Mouse (Mus musculus) frontal cortex, postnatal 36 days (tissue): ENCODE measurements at regions not wholly inside any gene's neighbourhood (a gene's known extent, or its start where the extent isn't known, plus 50 kb on each side); places are given as distances from the start of the nearest gene placed in this dataset.

Source experiments
- DNase-seq, 2 experiments: peaks; one replicate each; pipeline ENCODE4 v3.0.0; 2022; ENCODE audit warnings: low spot score in 2 of 2

GRCm38 (mm10) chr13:59916166-59917044, 93.5 kb upstream of the Tut7 start:
- no peak for DNase-seq

DNA sequence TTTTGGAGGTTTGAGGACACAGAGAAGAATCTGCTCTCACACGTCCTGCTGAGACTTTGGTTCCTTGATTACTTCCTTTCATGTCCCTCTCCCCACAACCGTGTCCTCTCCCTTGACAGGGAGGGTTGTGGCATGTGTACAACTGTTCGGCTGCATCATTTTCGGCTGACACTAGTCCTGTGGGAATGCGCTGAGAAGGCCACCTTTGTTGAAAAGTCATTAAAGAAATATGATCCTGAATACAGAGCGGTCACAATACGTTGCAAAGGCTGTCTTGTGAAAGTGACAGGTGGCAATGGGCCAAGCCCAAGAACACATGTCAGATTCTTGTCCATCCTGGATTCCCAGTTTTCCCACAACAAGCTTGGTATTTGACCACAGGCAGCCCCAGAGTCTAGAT, 92.8 kb upstream of the Tut7 start:
- no peak for DNase-seq

DNA sequence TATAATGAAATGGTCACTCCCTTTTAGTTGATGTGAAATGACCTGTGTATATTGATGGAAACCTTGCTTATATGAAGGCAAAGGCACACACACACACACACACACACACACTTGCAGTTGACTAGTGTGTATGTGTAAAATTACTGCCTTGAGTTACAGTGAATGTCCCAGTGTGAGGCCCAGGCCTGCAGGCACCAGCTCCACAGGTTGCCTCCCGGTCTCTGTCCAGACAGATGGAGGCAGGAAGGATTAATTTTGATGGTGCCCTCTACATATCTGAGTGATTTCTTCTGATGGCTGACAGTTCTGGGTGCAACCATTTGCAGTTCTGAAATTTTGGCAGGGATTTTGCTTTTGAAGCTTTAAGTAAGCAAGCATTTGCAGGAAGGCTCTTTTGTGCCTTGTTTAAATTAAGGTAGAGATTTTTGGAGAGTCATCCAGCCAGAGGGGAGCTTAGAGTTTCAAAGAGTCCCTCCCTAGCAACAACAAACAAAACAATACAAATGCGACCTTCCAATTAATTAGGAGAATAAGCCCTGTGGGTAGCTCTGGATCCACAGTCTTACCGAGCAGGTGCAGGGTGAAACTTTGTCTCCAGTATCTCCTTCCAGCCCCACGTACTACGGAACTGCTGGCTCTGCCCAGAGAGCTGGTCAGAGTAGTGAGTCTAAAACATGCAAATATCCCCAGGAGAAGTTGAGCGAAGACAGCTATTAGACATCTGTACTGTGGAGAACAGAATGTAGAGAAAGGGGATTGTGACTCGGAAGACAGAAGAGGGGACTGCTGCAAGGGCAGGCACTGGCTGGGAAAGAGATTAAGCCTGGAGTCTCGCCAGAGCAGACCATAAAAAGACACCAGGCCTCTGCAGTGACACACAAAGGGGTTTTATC, 87.5 kb upstream of the Tut7 start:
- DNase-seq = no peak

DNA sequence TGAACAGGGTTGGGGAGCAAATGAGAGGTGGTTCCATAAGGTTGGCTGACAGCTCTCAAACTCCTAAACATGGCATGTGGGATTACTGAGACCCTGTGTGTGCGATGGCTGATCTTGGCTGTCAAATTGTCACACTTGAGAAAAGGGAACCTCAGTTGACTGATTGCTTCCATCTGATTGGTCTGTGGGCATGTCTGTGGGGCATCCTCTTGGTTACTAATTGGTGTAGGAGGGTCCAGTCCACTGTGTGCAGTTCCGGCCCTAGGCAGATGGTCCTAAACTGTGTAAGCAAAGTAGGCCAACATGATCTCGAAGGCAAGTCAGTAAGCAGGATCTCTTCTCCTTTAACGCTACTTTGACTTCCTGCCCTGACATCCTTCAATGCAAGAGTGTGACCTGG, 86.5 kb upstream of the Tut7 start:
- DNase-seq = no peak

GRCm38 (mm10) chr13:59908786-59909185, 85.8 kb upstream of the Tut7 start:
- DNase-seq = no peak

DNA sequence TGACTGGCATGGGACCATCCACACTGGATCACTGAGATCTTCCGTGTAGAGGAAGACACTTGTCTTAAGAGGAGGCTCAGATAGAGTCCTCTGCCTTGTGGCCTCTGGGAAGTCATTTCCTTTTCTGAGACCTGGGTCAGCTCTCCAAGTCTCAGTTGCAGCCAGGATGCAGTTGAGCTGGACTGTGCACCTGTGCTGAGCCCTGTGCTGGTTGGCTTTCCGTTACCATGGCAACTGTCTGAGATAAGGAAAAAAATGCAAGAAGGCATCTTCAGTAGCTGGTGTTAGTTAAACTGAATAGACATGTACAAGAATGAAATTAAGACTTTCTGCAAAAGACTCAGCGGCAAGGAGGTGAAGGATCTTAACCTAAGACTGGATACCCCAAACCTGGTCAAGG, 82.5 kb upstream of the Tut7 start:
- no peak for DNase-seq

- no peak for DNase-seq
Measured at GRCm38 (mm10) chr13:59904415-59904814, 81.5 kb upstream of the Tut7 start.

GRCm38 (mm10) chr13:59899521-59899920, 76.6 kb upstream of the Tut7 start:
- DNase-seq = no peak

GRCm38 (mm10) chr13:59895754-59896153, 72.8 kb upstream of the Tut7 start:
- DNase-seq = no peak

DNA sequence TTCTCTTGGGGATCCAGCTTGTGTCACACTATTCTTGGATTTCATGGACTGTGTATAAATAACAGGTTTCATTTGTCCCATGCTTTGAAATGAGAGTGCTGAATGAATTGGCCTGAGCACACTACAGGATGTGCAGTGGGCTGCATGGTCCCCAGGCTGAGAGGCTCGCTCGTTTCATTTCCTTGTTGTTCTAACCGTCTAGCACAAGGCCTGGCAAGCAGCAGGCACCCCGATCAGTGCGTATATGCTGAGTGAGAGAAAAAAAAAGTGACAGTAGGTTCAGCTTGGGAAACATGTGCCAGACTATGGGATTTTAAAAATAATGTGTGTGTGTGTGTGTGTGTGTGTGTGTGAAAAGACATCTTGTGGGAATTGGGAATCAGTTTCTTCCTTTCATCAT, 71.1 kb upstream of the Tut7 start:
- DNase-seq = no peak

- DNase-seq = no peak
Measured at GRCm38 (mm10) chr13:59892961-59893360, 70.0 kb upstream of the Tut7 start.

GRCm38 (mm10) chr13:59892340-59892739, 69.4 kb upstream of the Tut7 start:
- DNase-seq = no peak

- no peak for DNase-seq
Measured at GRCm38 (mm10) chr13:59891737-59892136, 68.8 kb upstream of the Tut7 start.

DNA sequence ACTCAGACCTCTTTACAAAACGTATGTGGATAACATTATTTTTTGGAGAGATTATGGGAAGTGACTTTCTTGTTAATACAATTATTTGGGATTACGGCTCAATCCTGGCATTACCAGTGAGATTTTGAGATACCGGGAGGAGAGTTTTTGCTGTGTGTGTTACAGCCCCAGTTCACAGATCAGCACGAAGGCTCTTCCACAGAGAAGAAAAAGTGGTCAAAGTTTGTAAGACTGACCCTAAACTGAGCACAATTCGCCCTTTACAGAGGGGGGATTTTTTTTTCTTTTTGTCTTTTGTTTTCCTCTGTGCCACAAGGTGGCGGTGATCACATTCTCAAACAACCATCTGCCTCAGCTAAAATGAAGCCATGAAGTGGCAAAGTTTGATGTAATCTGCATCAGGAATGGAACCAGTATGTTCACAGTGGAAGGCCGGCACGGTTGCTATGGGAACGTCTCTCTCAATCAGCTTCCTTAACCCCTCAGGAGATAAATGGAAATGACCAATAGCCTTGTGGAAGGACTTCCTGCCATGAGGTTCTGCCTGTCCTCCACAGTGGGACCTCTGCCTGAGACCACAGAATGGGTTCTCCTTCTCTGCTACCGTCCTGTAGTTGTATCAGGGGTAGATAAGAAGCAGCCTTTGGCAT, 66.6 kb upstream of the Tut7 start:
- DNase-seq = peak; percentile 24 to 67

GRCm38 (mm10) chr13:59888038-59889016, 65.4 kb upstream of the Tut7 start:
- DNase-seq = no peak

DNA sequence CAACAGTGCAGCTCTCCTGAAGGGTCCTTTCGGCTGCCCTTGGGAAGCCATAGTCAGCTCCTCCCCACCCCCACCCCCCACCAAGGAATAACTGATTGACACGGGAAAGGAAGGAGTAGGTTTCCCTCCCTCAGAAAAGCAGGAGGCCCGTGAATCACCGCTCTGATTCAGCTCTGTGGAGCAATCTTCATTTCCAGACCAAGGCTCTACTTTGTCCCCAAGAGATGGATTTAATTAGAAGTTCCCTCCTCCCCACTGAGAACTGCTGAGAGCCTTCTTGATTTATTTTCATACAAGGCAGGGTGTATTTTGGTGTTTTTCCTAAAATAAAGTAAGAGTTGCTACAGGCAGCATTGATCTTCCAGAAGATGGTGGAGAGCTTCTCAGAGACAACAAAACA, 64.4 kb upstream of the Tut7 start:
- peak; percentile 21 to 22 for DNase-seq

GRCm38 (mm10) chr13:59886572-59886971, 63.6 kb upstream of the Tut7 start:
- DNase-seq = no peak

GRCm38 (mm10) chr13:59881989-59882784, 59.2 kb upstream of the Tut7 start:
- no peak for DNase-seq

DNA sequence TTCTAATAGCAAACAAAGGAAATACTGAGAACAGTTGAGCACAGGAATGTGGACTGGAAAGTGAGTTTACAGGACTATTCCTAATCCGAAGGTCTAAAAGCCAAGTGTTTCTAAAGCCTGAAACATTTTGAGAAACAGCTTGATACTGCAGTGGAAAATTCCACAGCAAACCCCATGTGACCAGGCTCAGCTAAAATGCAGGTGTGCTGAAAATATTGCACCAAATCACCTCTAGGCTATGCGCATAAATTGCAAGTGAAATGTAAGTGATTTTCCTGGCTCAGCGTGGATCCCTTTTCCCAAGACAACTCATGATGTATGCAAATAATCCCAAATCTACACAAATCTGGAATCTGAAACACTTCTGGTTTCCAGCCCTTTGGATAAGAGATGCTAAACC, 57.1 kb upstream of the Tut7 start:
- DNase-seq = no peak

DNA sequence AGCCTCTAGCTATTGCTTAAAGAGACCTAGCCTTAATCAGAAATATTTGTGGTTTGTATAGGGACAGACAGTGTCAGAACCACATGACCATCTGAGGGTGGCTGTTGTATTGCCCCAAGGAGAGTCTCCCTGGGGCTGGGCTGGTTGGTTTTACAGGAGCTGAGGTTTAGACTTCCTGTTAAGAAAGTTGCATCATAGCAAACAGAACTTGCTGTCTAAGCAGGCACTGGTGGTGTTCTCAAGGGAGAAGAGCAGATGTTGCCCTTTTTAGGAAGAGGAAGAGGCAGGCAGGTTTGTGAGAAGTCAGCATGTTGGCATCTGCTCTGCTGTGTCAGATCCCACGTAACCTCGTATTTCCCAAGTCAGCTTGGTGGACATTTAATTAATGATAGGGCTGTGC, 52.7 kb upstream of the Tut7 start:
- DNase-seq = no peak
